ENCODE assay signal across 39 mouse cellular contexts in the genomic region with DNA sequence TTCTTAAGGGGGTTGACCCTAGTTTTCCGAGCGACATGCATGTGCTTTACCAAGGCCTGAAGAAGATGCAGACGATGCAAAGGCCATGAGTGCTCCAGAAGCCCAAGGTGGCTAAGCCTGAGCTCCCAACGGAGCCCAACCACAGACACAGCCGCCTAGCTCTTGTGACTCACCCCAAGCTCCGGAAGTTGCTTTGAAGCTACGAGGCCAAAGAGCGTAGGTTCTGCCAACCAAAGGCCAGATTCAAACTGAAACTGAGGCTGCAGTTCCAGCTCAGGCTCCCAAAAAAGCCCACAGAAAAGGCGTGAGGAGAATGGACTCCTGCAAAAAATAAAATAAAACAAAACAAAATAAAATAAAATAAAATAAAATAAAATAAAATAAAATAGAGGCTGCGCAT. TPM values are rescaled to one million over a fixed set of nuclear protein-coding genes. Genes with fewer than 3 reads are reported as not detected.
DNase-seq lines count a peak whose midpoint lies in the region; ATAC-seq and TF ChIP-seq lines count a peak whose summit lies in the region.
"Had no signal": no experiment of that assay in that cellular context is flagged by ENCODE, and none has a peak within 500 bp of the region (broad histone marks: within the 10 kb centered on the region; RNA-seq: fewer than 3 reads in every experiment).

No protein-coding gene starts in this region.

- peaks cover 20% of the 10 kb centered on the region for H3K4me1 ChIP-seq in midbrain, embryonic 13.5 days (replicated peaks)
- H3K4me1 ChIP-seq in heart, adult 2 months (ENCODE audit: control insufficient read depth, insufficient read depth, low read length), result no peaks in the 10 kb centered on the region
- H3K4me1 ChIP-seq: kidney, embryonic 15.5 days; liver, embryonic 12.5 days had no signal

- peaks cover 87% of the 10 kb centered on the region for H3K27me3 ChIP-seq in midbrain, embryonic 13.5 days
- H3K27me3 ChIP-seq in heart, adult 2 months (ENCODE audit: control insufficient read depth, insufficient read depth, low read length), result peaks cover 2% of the 10 kb centered on the region; the same call in 1 of the 2 replicates

- no peak for TF ChIP-seq POLR2A in heart, adult 2 months (IDR thresholded peaks at IDR 0.05; ENCODE audit: insufficient read depth, low read depth, low read length)

- H3K79me2 ChIP-seq in heart, adult 2 months (replicated peaks; ENCODE audit: control insufficient read depth, insufficient read depth, low read length), result no peaks in the 10 kb centered on the region

- peak; percentile 47 for DNase-seq in adrenal gland, adult 2 months
- no peak for DNase-seq in adrenal gland, adult 18-20 months (ENCODE audit: low spot score in 2 of 2)
- peak; percentile 38 for DNase-seq in thymus, postnatal 25 days
- no peak for DNase-seq in thymus, postnatal 4 days
- peak; percentile 10 for DNase-seq in T-cell, adult 2 months (ENCODE audit: low spot score)
- no peak for DNase-seq in heart, adult 2 months
- DNase-seq in right cerebral cortex, adult 2 months (ENCODE audit: low spot score in 2 of 2), result no peak
- DNase-seq: cerebellum, adult 11-12 months; cerebellum, adult 9-11 months; gastrocnemius, adult 2 months; heart, postnatal 10 days; kidney, adult 11 months; kidney, postnatal 25 days; left cerebral cortex, postnatal 4 days; liver, postnatal 0 days; lung, postnatal 36 days had no signal

- no peak overlapping the region for H3K4me2 ChIP-seq in midbrain, embryonic 13.5 days (replicated peaks)
- H3K4me2 ChIP-seq: embryonic facial prominence, embryonic 13.5 days; heart, embryonic 13.5 days; hindbrain, embryonic 14.5 days; kidney, embryonic 15.5 days; liver, embryonic 12.5 days; midbrain, embryonic 11.5 days; neural tube, embryonic 13.5 days had no signal

- H3K9me3 ChIP-seq in midbrain, embryonic 13.5 days, result no peaks in the 10 kb centered on the region
- H3K9me3 ChIP-seq: embryonic facial prominence, embryonic 13.5 days; liver, embryonic 12.5 days; neural tube, embryonic 13.5 days had no signal

- whole genome bisulfite sequencing in midbrain, embryonic 13.5 days, result 79% methylated on average over 10 of the region's 10 CpGs
- 68% methylated on average over 10 of the region's 10 CpGs for WGBS in heart, adult 2 months

- no peak for TF ChIP-seq CTCF in heart, adult 2 months (IDR thresholded peaks at IDR 0.05)

- no peak for ATAC-seq in midbrain, embryonic 13.5 days
- ATAC-seq: forebrain, embryonic 16.5 days; inflammation-experienced regulatory T-cells, adult 6 months; liver, embryonic 12.5 days; liver, postnatal 0 days had no signal

- TF ChIP-seq EP300 in heart, adult 2 months (IDR thresholded peaks at IDR 0.05; ENCODE audit: insufficient read depth, low read depth, low read length), result no peak

- H3K4me3 ChIP-seq in midbrain, embryonic 13.5 days (replicated peaks), result no peak overlapping the region
- H3K4me3 ChIP-seq in heart, adult 2 months, result no peak overlapping the region
- H3K4me3 ChIP-seq: embryonic facial prominence, embryonic 13.5 days; gastrocnemius, adult 2 months; heart, embryonic 13.5 days; kidney, embryonic 15.5 days; liver, embryonic 12.5 days; myocyte; neural tube, embryonic 13.5 days had no signal

- no peak overlapping the region for H3K9ac ChIP-seq in midbrain, embryonic 13.5 days (replicated peaks)
- H3K9ac ChIP-seq in heart, adult 2 months (ENCODE audit: low read depth, low read length), result no peak overlapping the region
- H3K9ac ChIP-seq: embryonic facial prominence, embryonic 13.5 days; heart, embryonic 13.5 days; hindbrain, embryonic 14.5 days; kidney, embryonic 15.5 days; liver, embryonic 12.5 days; liver, postnatal 0 days; neural tube, embryonic 13.5 days had no signal

- H3K27ac ChIP-seq in midbrain, embryonic 13.5 days, result no peak overlapping the region
- H3K27ac ChIP-seq in heart, adult 2 months, result no peak overlapping the region
- H3K27ac ChIP-seq: embryonic facial prominence, embryonic 13.5 days; gastrocnemius, adult 2 months; heart, embryonic 13.5 days; hindbrain, embryonic 14.5 days; kidney, embryonic 15.5 days; liver, embryonic 12.5 days; neural tube, embryonic 13.5 days had no signal

- intact Hi-C loops in heart, adult 2 months (cut with DNase I), result no loop called here

- no peaks in the 10 kb centered on the region for H3K36me3 ChIP-seq in midbrain, embryonic 13.5 days
- H3K36me3 ChIP-seq in heart, adult 2 months (ENCODE audit: control insufficient read depth, insufficient read depth, low read length), result no peaks in the 10 kb centered on the region
- H3K36me3 ChIP-seq: embryonic facial prominence, embryonic 13.5 days; heart, embryonic 13.5 days; kidney, embryonic 15.5 days; liver, embryonic 12.5 days; neural tube, embryonic 13.5 days had no signal

RNA-seq across cellular contexts. Expression of a gene that starts 14.1 kb away (rescaled TPM):
- not detected for total RNA-seq in adrenal gland, adult 2 months (2021)
- not detected in 2 replicates for polyA plus RNA-seq in adrenal gland, adult 2 months (2012; rRNA removed)
- total RNA-seq in adrenal gland, adult 18-20 months (2021), result not detected
- polyA plus RNA-seq in midbrain, embryonic 13.5 days (2015; fragmentation: Nextera tagmentation; extraction: Ambion mirVana), result 12.0 and 15.8 TPM in 2 replicates
- not detected for total RNA-seq in heart, adult 2 months (2021)
- not detected in 2 replicates for polyA plus RNA-seq in heart, adult 2 months (2012; rRNA removed)
- total RNA-seq: common myeloid progenitor, adult 5-6 weeks; gastrocnemius, adult 2 months; gastrocnemius, postnatal 4 days; heart, adult 8-10 months; heart, postnatal 10 days; hematopoietic stem cell, adult 5-6 weeks; layer of hippocampus, postnatal 14 days; left cerebral cortex, adult 8-10 months; left cerebral cortex, postnatal 4 days; megakaryocyte, adult 5-6 weeks; midbrain, postnatal 0 days had no signal
- polyA plus RNA-seq: heart, embryonic 13.5 days; hindbrain, embryonic 14.5 days; inflammation-experienced regulatory T-cells, adult 6 months; kidney, embryonic 15.5 days; liver, embryonic 12.5 days; liver, postnatal 0 days; lung, embryonic 16.5 days; midbrain, postnatal 0 days; myocyte; small intestine, adult 2 months; stomach, embryonic 14.5 days; urinary bladder, adult 2 months had no signal

RNA-seq across cellular contexts. Expression of a gene that starts 58.4 kb away (rescaled TPM):
- 10 to 100 TPM; 49.3 to 65.0 TPM for total RNA-seq in adrenal gland, adult 2 months (2021)
- polyA plus RNA-seq in adrenal gland, adult 2 months (2012; rRNA removed), result 55.9 and 59.6 TPM in 2 replicates
- total RNA-seq in adrenal gland, adult 18-20 months (2021), result 10 to 100 TPM; 60.1 to 60.7 TPM
- 7.4 and 8.0 TPM in 2 replicates for polyA plus RNA-seq in midbrain, embryonic 13.5 days (2015; fragmentation: Nextera tagmentation; extraction: Ambion mirVana)
- total RNA-seq in heart, adult 2 months (2021), result 1 to 10 TPM; 5.5 to 6.2 TPM
- 15.7 and 22.1 TPM in 2 replicates for polyA plus RNA-seq in heart, adult 2 months (2012; rRNA removed)
- total RNA-seq: common myeloid progenitor, adult 5-6 weeks had no signal
- polyA plus RNA-seq: inflammation-experienced regulatory T-cells, adult 6 months; myocyte had no signal

RNA-seq across cellular contexts. Expression of a gene that starts 59.2 kb away (rescaled TPM):
- 1 to 10 TPM; 2.3 to 2.9 TPM for total RNA-seq in adrenal gland, adult 2 months (2021)
- polyA plus RNA-seq in adrenal gland, adult 2 months (2012; rRNA removed), result 5.0 and 5.5 TPM in 2 replicates
- 1 to 10 TPM; 2.2 to 3.0 TPM for total RNA-seq in adrenal gland, adult 18-20 months (2021)
- 0.61 and 0.90 TPM in 2 replicates for polyA plus RNA-seq in midbrain, embryonic 13.5 days (2015; fragmentation: Nextera tagmentation; extraction: Ambion mirVana)
- total RNA-seq in heart, adult 2 months (2021), result 1 to 10 TPM; 1.1 to 1.2 TPM
- 1.7 and 2.1 TPM in 2 replicates for polyA plus RNA-seq in heart, adult 2 months (2012; rRNA removed)
- polyA plus RNA-seq: myocyte had no signal

Comparison
In these comparisons a context has a peak if more than half of its experiments do, and no peak if none do; other contexts are left out.
1. DNase-seq: peak in adrenal gland, adult 2 months (single experiment), thymus, postnatal 25 days (single experiment) and T-cell, adult 2 months (single experiment); none in adrenal gland, adult 18-20 months (0 of 2), thymus, postnatal 4 days (single experiment), heart, adult 2 months (0 of 2) and right cerebral cortex, adult 2 months (0 of 2).
2. RNA of a gene that starts 58.4 kb away (total RNA-seq): 49.3 to 65.0 TPM in adrenal gland, adult 2 months and 60.1 to 60.7 TPM in adrenal gland, adult 18-20 months; 5.5 to 6.2 TPM in heart, adult 2 months; every median in the first group is over 4 times any median in the second.